Mouse (Mus musculus): ENCODE data around the gene Foxd4.

GRCm38 (mm10) chr19:24899578-24900544 is 1.1 kb downstream of the Foxd4 start:
- TF ChIP-seq POLR2A (IDR thresholded peaks at IDR 0.05; ENCODE audit: borderline replicate concordance, extremely low read depth, insufficient read depth, insufficient read length, poor library complexity, severe bottlenecking) (no peak), CTCF (IDR thresholded peaks at IDR 0.05; ENCODE audit: borderline replicate concordance, extremely low read depth, insufficient read depth, insufficient read length) (no peak)
